Mouse (Mus musculus): ENCODE measurements around the gene Serpine1. TPM values are rescaled to one million over a fixed set of nuclear protein-coding genes. Genes with fewer than 3 reads are reported as not detected.
A peak's percentile ranks its signal among the peaks of the same experiment; 100 is the strongest.

The Serpine1 gene
- polyA plus RNA-seq, 1 experiment from 2014 or later: 0.33 TPM

DNA sequence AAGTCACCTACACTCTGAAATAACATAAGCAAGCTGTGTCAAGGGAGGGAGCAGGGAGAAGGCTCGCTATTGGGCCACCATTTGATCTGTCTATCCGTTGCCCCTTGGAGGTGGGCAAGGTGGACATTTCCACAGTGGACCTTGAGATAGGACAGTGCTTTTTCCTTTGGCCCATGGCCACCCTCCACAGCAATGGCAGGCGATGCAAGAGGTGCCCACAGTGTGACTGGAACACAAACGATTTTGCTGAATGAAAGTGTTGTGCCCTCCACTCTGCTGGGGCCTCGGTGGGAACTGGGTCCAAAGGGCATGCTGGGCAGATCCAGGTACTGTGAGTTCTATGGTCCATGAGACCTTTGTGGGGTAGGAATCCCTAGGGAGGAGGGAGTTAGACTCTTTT, 9.5 kb downstream of the Serpine1 start:
- Histone ChIP-seq H3K9me3 (ENCODE audit: control insufficient read depth, low read depth, low read length) (no peaks in the 10 kb centered on the region), H3K4me2 (replicated peaks; ENCODE audit: low read depth, low read length) (no peak overlapping the region), H3K4me3 (ENCODE audit: low read depth, low read length) (no peak overlapping the region), H3K27me3 (ENCODE audit: control insufficient read depth, insufficient read depth, low read length) (no peaks in the 10 kb centered on the region), H3K27ac (ENCODE audit: low read length) (no peak overlapping the region), H3K9ac (replicated peaks; ENCODE audit: low read depth, low read length) (no peak overlapping the region), H3K4me1 (ENCODE audit: control insufficient read depth, insufficient read depth, low read length) (no peaks in the 10 kb centered on the region), H3K36me3 (ENCODE audit: control insufficient read depth, insufficient read depth, low read length) (no peaks in the 10 kb centered on the region)
- no peak for ATAC-seq (ENCODE audit: insufficient number of reproducible peaks, insufficient read depth, low FRiP score, low read depth)
- WGBS: 87% methylated on average over 5 of the region's 5 CpGs

DNA sequence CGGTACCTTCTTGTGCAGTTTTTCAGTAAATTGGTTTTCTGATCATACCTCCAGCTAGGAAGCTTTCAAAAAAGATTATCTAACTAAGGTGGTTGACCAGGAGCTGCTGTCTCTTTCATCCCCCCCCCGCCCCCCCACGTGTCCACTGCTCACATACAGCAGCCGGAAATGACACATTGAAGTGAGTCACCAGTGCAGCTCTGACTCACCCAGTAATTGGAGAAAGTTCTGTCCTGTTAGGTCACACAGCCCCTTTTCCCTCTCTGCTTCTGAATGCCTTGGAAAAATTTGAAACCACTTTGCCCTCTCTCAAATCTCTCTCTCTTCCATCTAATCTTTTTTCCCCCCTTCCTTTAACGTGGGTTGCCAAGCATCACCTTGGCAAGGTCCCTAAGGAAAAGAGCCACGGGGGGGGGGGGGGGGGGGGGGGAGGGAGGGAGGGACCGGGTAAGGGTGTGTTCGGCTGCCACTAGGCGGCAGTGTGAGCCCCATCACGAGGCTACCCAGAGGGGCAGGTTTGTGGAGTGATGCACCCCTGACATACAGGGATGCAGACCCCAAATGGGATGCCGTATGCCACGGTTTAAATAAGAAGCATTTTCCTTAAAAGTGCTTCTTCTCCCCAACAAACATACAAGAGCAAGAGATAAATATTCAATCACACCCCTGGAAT, 10.1 kb downstream of the Serpine1 start:
- H3K9me3 ChIP-seq (ENCODE audit: control insufficient read depth, low read depth, low read length): no peaks in the 10 kb centered on the region
- H3K4me2 ChIP-seq (replicated peaks; ENCODE audit: low read depth, low read length): no peak overlapping the region
- no peaks in the 10 kb centered on the region for H3K4me1 ChIP-seq (ENCODE audit: control insufficient read depth, insufficient read depth, low read length)
- no peak for ATAC-seq (ENCODE audit: insufficient number of reproducible peaks, insufficient read depth, low FRiP score, low read depth)
- no peak overlapping the region for H3K9ac ChIP-seq (replicated peaks; ENCODE audit: low read depth, low read length)
- H3K4me3 ChIP-seq (ENCODE audit: low read depth, low read length): no peak overlapping the region
- H3K36me3 ChIP-seq (ENCODE audit: control insufficient read depth, insufficient read depth, low read length): no peaks in the 10 kb centered on the region
- H3K27ac ChIP-seq (ENCODE audit: low read length): no peak overlapping the region
- 17% methylated on average over 11 of the region's 12 CpGs for WGBS
- no peaks in the 10 kb centered on the region for H3K27me3 ChIP-seq (ENCODE audit: control insufficient read depth, insufficient read depth, low read length)

DNA sequence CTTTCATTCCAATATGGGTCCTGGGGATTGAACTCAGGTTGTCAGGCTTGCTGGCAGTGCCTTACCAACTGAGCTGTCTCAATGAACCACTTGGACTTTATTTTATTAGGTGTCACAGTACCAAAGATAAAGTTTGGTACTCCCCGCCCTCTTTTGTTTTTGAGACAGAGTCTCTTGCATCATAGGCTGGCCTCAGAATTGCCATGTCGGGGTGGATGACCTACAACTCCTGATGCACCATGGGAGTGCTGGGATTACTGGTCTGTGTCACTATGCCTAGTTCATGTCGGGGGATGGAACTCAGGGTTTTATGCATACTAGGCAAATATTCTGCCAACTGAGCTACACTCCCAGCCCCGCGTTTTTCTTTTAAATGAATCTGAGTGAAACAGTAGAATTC, 17.2 kb downstream of the Serpine1 start:
- H3K36me3 ChIP-seq (ENCODE audit: control insufficient read depth, insufficient read depth, low read length): no peaks in the 10 kb centered on the region
- no peaks in the 10 kb centered on the region for H3K9me3 ChIP-seq (ENCODE audit: control insufficient read depth, low read depth, low read length)
- H3K4me1 ChIP-seq (ENCODE audit: control insufficient read depth, insufficient read depth, low read length): no peaks in the 10 kb centered on the region
- no peak for ATAC-seq (ENCODE audit: insufficient number of reproducible peaks, insufficient read depth, low FRiP score, low read depth)
- no peak overlapping the region for H3K9ac ChIP-seq (replicated peaks; ENCODE audit: low read depth, low read length)
- no peaks in the 10 kb centered on the region for H3K27me3 ChIP-seq (ENCODE audit: control insufficient read depth, insufficient read depth, low read length)
- H3K4me2 ChIP-seq (replicated peaks; ENCODE audit: low read depth, low read length): no peak overlapping the region
- no peak overlapping the region for H3K4me3 ChIP-seq (ENCODE audit: low read depth, low read length)
- 82% methylated on average over 5 of the region's 5 CpGs for WGBS
- no peak overlapping the region for H3K27ac ChIP-seq (ENCODE audit: low read length)

DNA sequence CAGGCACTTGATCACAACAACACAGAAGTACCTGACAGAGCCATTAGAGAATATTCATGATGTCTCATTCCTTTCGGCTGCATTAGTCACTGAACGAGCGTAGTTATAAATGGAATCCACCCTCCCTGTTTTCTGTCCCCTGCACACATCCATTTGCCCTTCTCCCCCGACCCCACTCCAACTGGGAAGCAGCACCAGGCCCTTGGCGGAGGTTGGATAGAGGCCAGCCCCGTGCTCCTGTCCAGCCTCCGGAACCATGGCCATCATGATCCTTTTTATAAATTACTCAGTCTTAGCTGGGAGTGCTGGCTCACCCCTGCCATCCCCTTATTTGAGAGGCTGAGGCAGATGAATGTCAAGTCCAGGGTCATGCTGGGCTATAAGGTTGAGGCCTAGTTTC, 17.8 kb downstream of the Serpine1 start:
- H3K27me3 ChIP-seq (ENCODE audit: control insufficient read depth, insufficient read depth, low read length): no peaks in the 10 kb centered on the region
- H3K4me2 ChIP-seq (replicated peaks; ENCODE audit: low read depth, low read length): no peak overlapping the region
- no peak for ATAC-seq (ENCODE audit: insufficient number of reproducible peaks, insufficient read depth, low FRiP score, low read depth)
- no peak overlapping the region for H3K27ac ChIP-seq (ENCODE audit: low read length)
- WGBS: 80% methylated on average over 7 of the region's 7 CpGs
- H3K9ac ChIP-seq (replicated peaks; ENCODE audit: low read depth, low read length): no peak overlapping the region
- no peaks in the 10 kb centered on the region for H3K36me3 ChIP-seq (ENCODE audit: control insufficient read depth, insufficient read depth, low read length)
- H3K4me3 ChIP-seq (ENCODE audit: low read depth, low read length): no peak overlapping the region
- no peaks in the 10 kb centered on the region for H3K9me3 ChIP-seq (ENCODE audit: control insufficient read depth, low read depth, low read length)
- H3K4me1 ChIP-seq (ENCODE audit: control insufficient read depth, insufficient read depth, low read length): no peaks in the 10 kb centered on the region

DNA sequence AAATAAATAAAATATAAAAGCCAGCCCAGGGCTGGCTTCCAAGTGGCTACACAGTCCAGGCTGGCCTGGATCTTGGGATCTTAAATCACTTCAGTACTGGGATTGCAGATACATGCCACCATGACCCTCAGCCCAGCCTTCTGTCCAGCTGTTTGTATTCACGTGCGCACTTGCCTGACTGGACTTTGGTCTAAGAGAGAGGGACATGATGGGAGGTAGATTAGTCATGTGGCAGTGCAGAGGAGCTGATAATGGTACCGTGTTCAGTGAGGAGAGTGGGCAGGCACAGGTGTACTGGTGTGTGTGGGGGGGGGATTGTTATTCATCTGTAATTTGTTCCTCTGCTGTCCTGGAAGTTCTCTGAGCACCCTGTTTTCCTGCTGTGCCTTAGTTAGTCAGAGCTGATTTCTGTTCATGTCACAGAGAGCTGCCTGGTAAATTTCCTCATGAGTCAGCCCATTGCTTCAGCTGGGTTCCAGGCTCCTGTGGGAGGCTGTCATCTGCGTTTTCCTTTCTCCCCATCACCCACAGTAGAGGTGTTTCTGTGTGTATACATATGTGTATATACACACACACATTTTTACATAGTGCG, 20.1 kb downstream of the Serpine1 start:
- no peaks in the 10 kb centered on the region for H3K27me3 ChIP-seq (ENCODE audit: control insufficient read depth, insufficient read depth, low read length)
- no peak overlapping the region for H3K9ac ChIP-seq (replicated peaks; ENCODE audit: low read depth, low read length)
- no peaks in the 10 kb centered on the region for H3K9me3 ChIP-seq (ENCODE audit: control insufficient read depth, low read depth, low read length)
- H3K4me3 ChIP-seq (ENCODE audit: low read depth, low read length): no peak overlapping the region
- no peak overlapping the region for H3K27ac ChIP-seq (ENCODE audit: low read length)
- no peaks in the 10 kb centered on the region for H3K36me3 ChIP-seq (ENCODE audit: control insufficient read depth, insufficient read depth, low read length)
- 77% methylated on average over 5 of the region's 5 CpGs for WGBS
- ATAC-seq (ENCODE audit: insufficient number of reproducible peaks, insufficient read depth, low FRiP score, low read depth): no peak
- no peak overlapping the region for H3K4me2 ChIP-seq (replicated peaks; ENCODE audit: low read depth, low read length)
- H3K4me1 ChIP-seq (ENCODE audit: control insufficient read depth, insufficient read depth, low read length): no peaks in the 10 kb centered on the region

GRCm38 (mm10) chr5:137051125-137051524, 20.9 kb downstream of the Serpine1 start:
- WGBS: 48% methylated on average over 6 of the region's 6 CpGs
- ATAC-seq (ENCODE audit: insufficient number of reproducible peaks, insufficient read depth, low FRiP score, low read depth): no peak
- Histone ChIP-seq H3K27ac (ENCODE audit: low read length) (no peak overlapping the region), H3K9ac (replicated peaks; ENCODE audit: low read depth, low read length) (no peak overlapping the region), H3K36me3 (ENCODE audit: control insufficient read depth, insufficient read depth, low read length) (no peaks in the 10 kb centered on the region), H3K4me3 (ENCODE audit: low read depth, low read length) (no peak overlapping the region), H3K27me3 (ENCODE audit: control insufficient read depth, insufficient read depth, low read length) (no peaks in the 10 kb centered on the region), H3K9me3 (ENCODE audit: control insufficient read depth, low read depth, low read length) (no peaks in the 10 kb centered on the region), H3K4me1 (ENCODE audit: control insufficient read depth, insufficient read depth, low read length) (peaks cover 4% of the 10 kb centered on the region; the same call in 1 of the 2 replicates), H3K4me2 (replicated peaks; ENCODE audit: low read depth, low read length) (no peak overlapping the region)

GRCm38 (mm10) chr5:137046991-137047390, 25.1 kb downstream of the Serpine1 start:
- no peak overlapping the region for H3K4me3 ChIP-seq (ENCODE audit: low read depth, low read length)
- H3K9ac ChIP-seq (replicated peaks; ENCODE audit: low read depth, low read length): no peak overlapping the region
- ATAC-seq (ENCODE audit: insufficient number of reproducible peaks, insufficient read depth, low FRiP score, low read depth): no peak

GRCm38 (mm10) chr5:137046324-137046718, 25.7 kb downstream of the Serpine1 start:
- H3K4me2 ChIP-seq (replicated peaks; ENCODE audit: low read depth, low read length): peak overlapping the region; percentile 17
- 0 out of 2 replicates have a peak, but pooled peaks have one; percentile 9 for ATAC-seq (ENCODE audit: insufficient number of reproducible peaks, insufficient read depth, low FRiP score, low read depth)
- H3K9me3 ChIP-seq (ENCODE audit: control insufficient read depth, low read depth, low read length): no peaks in the 10 kb centered on the region
- WGBS: 31% methylated on average over 5 of the region's 5 CpGs
- H3K4me3 ChIP-seq (ENCODE audit: low read depth, low read length): peak overlapping the region; percentile 77; the same call in 1 of the 2 replicates
- no peak overlapping the region for H3K9ac ChIP-seq (replicated peaks; ENCODE audit: low read depth, low read length)
- peaks cover 9% of the 10 kb centered on the region for H3K4me1 ChIP-seq (ENCODE audit: control insufficient read depth, insufficient read depth, low read length)
- H3K27ac ChIP-seq (ENCODE audit: low read length): no peak overlapping the region
- H3K36me3 ChIP-seq (ENCODE audit: control insufficient read depth, insufficient read depth, low read length): peaks cover 9% of the 10 kb centered on the region
- H3K27me3 ChIP-seq (ENCODE audit: control insufficient read depth, insufficient read depth, low read length): no peaks in the 10 kb centered on the region

More at GRCm38 (mm10) chr5:137046991-137047390, 25.1 kb downstream of the Serpine1 start:
- H3K27ac ChIP-seq (ENCODE audit: low read length): no peak overlapping the region
- peaks cover 3% of the 10 kb centered on the region; the same call in 1 of the 2 replicates for H3K36me3 ChIP-seq (ENCODE audit: control insufficient read depth, insufficient read depth, low read length)
- H3K9me3 ChIP-seq (ENCODE audit: control insufficient read depth, low read depth, low read length): no peaks in the 10 kb centered on the region
- H3K4me1 ChIP-seq (ENCODE audit: control insufficient read depth, insufficient read depth, low read length): peaks cover 9% of the 10 kb centered on the region
- H3K4me2 ChIP-seq (replicated peaks; ENCODE audit: low read depth, low read length): no peak overlapping the region
- H3K27me3 ChIP-seq (ENCODE audit: control insufficient read depth, insufficient read depth, low read length): no peaks in the 10 kb centered on the region

All from stomach, embryonic 14.5 days (tissue).